Mouse (Mus musculus) G1E (cell line): ENCODE results near the gene Dpp8.
"Not testable (repeated sequence)": the region's sequence is repeated elsewhere in the genome, so short reads cannot be mapped to it uniquely, and the experiment has no call there.

Experiments
- CTCF ChIP-seq: IDR thresholded peaks from 2 replicates; pipeline ENCODE4 v1.5.1; 2012; ENCODE audit warnings: low read depth, low read length, inconsistent platforms, mixed read lengths
- GATA1 ChIP-seq: IDR thresholded peaks from 2 replicates; pipeline ENCODE4 v1.6.1; 2012; ENCODE audit warnings: borderline replicate concordance, low read length, inconsistent platforms, mixed read lengths
- GATA2 ChIP-seq: IDR thresholded peaks from 2 replicates; pipeline ENCODE4 v1.6.1; 2012; ENCODE audit warnings: low read depth, low read length, inconsistent platforms, borderline replicate concordance
- POLR2AphosphoS5 ChIP-seq: IDR thresholded peaks from 2 replicates; pipeline ENCODE4 v1.6.1; 2012; ENCODE audit warnings: low read depth, low read length, inconsistent platforms; ENCODE audit not compliant: insufficient replicate concordance
- TAL1 ChIP-seq: conservative IDR thresholded peaks from 2 replicates; pipeline ENCODE4 v1.6.1; 2012; ENCODE audit warnings: low read depth, low read length, inconsistent platforms, mixed read lengths

DNA sequence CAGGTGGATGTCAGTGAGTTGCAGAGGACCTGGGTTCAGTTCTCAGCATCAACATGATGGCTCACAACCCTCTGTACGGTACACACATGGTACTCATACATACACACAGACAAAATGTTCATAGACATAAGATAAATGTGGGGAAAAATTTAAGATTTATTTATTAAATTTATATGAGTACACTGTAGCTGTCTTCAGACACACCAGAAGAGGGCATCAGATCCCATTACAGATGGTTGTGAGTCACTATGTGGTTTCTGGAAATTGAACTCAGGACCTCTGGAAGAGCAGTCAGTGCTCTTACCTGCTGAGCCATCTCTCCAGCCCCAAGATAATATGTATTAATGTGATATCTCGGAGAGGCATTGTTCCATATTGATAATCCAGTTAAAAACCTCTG is 47.9 kb downstream of the Dpp8 start:
- TF ChIP-seq TAL1, CTCF, GATA2, GATA1, POLR2AphosphoS5: not testable (repeated sequence)
